Mouse (Mus musculus): ENCODE measurements around the gene Vat1l.

DNA sequence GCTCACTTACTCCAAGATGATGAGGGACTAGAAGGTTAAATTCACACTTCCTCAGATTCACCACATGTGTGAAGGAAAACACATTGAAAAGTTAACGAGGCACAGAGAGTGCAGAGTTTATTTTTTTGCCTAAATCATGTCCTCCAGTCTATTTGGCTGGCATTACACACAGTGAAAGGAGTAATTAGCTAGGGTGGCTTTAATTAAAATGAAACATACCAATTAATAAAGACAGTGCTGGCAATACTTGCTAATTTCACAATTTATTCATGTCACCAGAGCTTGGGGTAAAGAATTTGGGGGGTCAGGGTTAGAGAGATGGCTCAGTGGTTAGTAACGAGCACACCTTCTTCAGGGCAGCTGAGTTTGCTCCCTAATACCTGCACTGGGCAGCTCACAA is 46.8 kb upstream of the Vat1l start:
- TF ChIP-seq CTCF (IDR thresholded peaks at IDR 0.05; ENCODE audit: low read depth, low read length) (no peak), GATA1 (IDR thresholded peaks at IDR 0.05; ENCODE audit: borderline replicate concordance, low read length) (no peak), POLR2AphosphoS5 (IDR thresholded peaks at IDR 0.05; ENCODE audit: insufficient replicate concordance, low read depth, low read length) (no peak)

All from G1E (cell line).